Mouse (Mus musculus) retina, postnatal 1 day (tissue): ENCODE results near the gene Vmn2r37.
"Not testable (repeated sequence)": the region's sequence is repeated elsewhere in the genome, so short reads cannot be mapped to it uniquely, and the experiment has no call there.

Experiments used
- DNase-seq: peaks from one replicate; pipeline ENCODE4 v3.0.0-alpha.2; 2012

Vmn2r37 gene

GRCm38 (mm10) chr7:9223553-9223952, at the start of gene Vmn2r37:
Vmn2r37 (minus strand) TSS chr7:9223653.
- DNase-seq, result not testable (repeated sequence)
